Mouse (Mus musculus) left cerebral cortex, adult 2 months (tissue): Measurements from ENCODE around the gene Tbc1d1. TPM values are rescaled to one million over a fixed set of nuclear protein-coding genes. Genes with fewer than 3 reads are reported as not detected.
A peak's percentile ranks its signal among the peaks of the same experiment; 100 is the strongest.
"Not testable (repeated sequence)": the region's sequence is repeated elsewhere in the genome, so short reads cannot be mapped to it uniquely, and the experiment has no call there.

Source experiments
- DNase-seq, 2 experiments: peaks; one replicate each; pipeline ENCODE4 v3.0.0; 2021 to 2022; ENCODE audit warnings: low spot score in 2 of 2, mixed read lengths in 1 of 2; ENCODE audit errors: extremely low spot score in 1 of 2
- H3K27ac ChIP-seq: fragments of 200-600 bp; 2 replicates; pipeline ENCODE4 v1.8.1; 2022
- H3K4me3 ChIP-seq: fragments of 200-600 bp; 2 replicates; pipeline ENCODE4 v1.8.1; 2022
- CTCF ChIP-seq: fragments of 200-600 bp; IDR thresholded peaks from 2 replicates; pipeline ENCODE4 v1.8.1; 2022; ENCODE audit warnings: antibody characterized with exemption, mild to moderate bottlenecking, moderate library complexity
- intact Hi-C: fragments of 180-260 bp; cut with DNase I; formaldehyde crosslinking; loops from one replicate; pipeline ENCODE4 v1.15.1; 2025
- total RNA-seq, 2 experiments: library from RNA; stranded (reverse); gene quantifications; 2 replicates each; pipeline ENCODE4 v1.2.3; 2021

Gene Tbc1d1
- total RNA-seq, 2 experiments from 2014 or later = 20.2 to 24.6 TPM

- DNase-seq = no peak
- peak; percentile 18 for TF ChIP-seq CTCF
- intact Hi-C loops = no loop called here
- Histone ChIP-seq H3K27ac (no peak overlapping the region), H3K4me3 (no peak overlapping the region)
Measured at GRCm38 (mm10) chr5:64313481-64313880, 157.4 kb downstream of the Tbc1d1 start.

- intact Hi-C loops = no loop called here
- no peak for DNase-seq
Measured at GRCm38 (mm10) chr5:64314288-64315052, 158.4 kb downstream of the Tbc1d1 start.

GRCm38 (mm10) chr5:64315088-64315487, 159.0 kb downstream of the Tbc1d1 start:
- TF ChIP-seq CTCF = no peak
- no peak for DNase-seq
- intact Hi-C loops = no loop called here
- Histone ChIP-seq H3K4me3 (no peak overlapping the region), H3K27ac (no peak overlapping the region)

More at GRCm38 (mm10) chr5:64314288-64315052, 158.4 kb downstream of the Tbc1d1 start:
- H3K4me3 ChIP-seq = no peak overlapping the region
- no peak for TF ChIP-seq CTCF
- H3K27ac ChIP-seq = 0 out of 2 replicates have a peak overlapping the region, but pooled peaks have one; percentile 19

- Histone ChIP-seq H3K4me3 (no peak overlapping the region), H3K27ac (no peak overlapping the region)
- TF ChIP-seq CTCF = no peak
- no peak for DNase-seq
- intact Hi-C loops = no loop called here
Measured at GRCm38 (mm10) chr5:64323286-64323685, 167.2 kb downstream of the Tbc1d1 start.

- Histone ChIP-seq H3K4me3 (no peak overlapping the region), H3K27ac (peak overlapping the region; percentile 67)
- DNase-seq = no peak
- intact Hi-C loops = no loop called here
- TF ChIP-seq CTCF = no peak
Measured at GRCm38 (mm10) chr5:64324353-64324752, 168.2 kb downstream of the Tbc1d1 start.

- no peak for TF ChIP-seq CTCF
- DNase-seq = no peak
- Histone ChIP-seq H3K27ac (peak overlapping the region; percentile 67), H3K4me3 (no peak overlapping the region)
- intact Hi-C loops = no loop called here
Measured at GRCm38 (mm10) chr5:64324920-64325319, 168.8 kb downstream of the Tbc1d1 start.

- H3K27ac ChIP-seq = peak overlapping the region; percentile 72
- DNase-seq = no peak
- intact Hi-C loops = no loop called here
- H3K4me3 ChIP-seq = no peak overlapping the region
- no peak for TF ChIP-seq CTCF
Measured at GRCm38 (mm10) chr5:64325741-64326355, 169.7 kb downstream of the Tbc1d1 start.

GRCm38 (mm10) chr5:64326427-64327181, 170.5 kb downstream of the Tbc1d1 start:
- TF ChIP-seq CTCF = no peak
- intact Hi-C loops = no loop called here
- Histone ChIP-seq H3K27ac (peak overlapping the region; percentile 79), H3K4me3 (no peak overlapping the region)
- DNase-seq = no peak

- no peak for TF ChIP-seq CTCF
- no peak for DNase-seq
- Histone ChIP-seq H3K4me3 (no peak overlapping the region), H3K27ac (peak overlapping the region; percentile 79)
- intact Hi-C loops = no loop called here
Measured at GRCm38 (mm10) chr5:64327212-64327902, 171.3 kb downstream of the Tbc1d1 start.

GRCm38 (mm10) chr5:64336767-64337408, 180.8 kb downstream of the Tbc1d1 start:
- DNase-seq = peak; percentile 69

GRCm38 (mm10) chr5:64338795-64339194, 182.7 kb downstream of the Tbc1d1 start:
- H3K4me3 ChIP-seq, DNase-seq, H3K27ac ChIP-seq, intact Hi-C loops: not testable (repeated sequence)

More at GRCm38 (mm10) chr5:64336767-64337408, 180.8 kb downstream of the Tbc1d1 start:
- Histone ChIP-seq H3K4me3 (no peak overlapping the region), H3K27ac (peak overlapping the region; percentile 91)
- TF ChIP-seq CTCF = peak; percentile 45
- intact Hi-C loops = loop anchor here (1.0 kb wide), 1 partner anchor 28 kb away; no protein-coding TSS in a partner anchor
